Mouse (Mus musculus) adrenal gland, adult 8-10 months (tissue): ENCODE results near the gene Gtf2a1. TPM values are rescaled to one million over a fixed set of nuclear protein-coding genes. Genes with fewer than 3 reads are reported as not detected.
"Not testable (repeated sequence)": the region's sequence is repeated elsewhere in the genome, so short reads cannot be mapped to it uniquely, and the experiment has no call there.

Source experiments
- DNase-seq: peaks from one replicate; pipeline ENCODE4 v3.0.0; 2022
- total RNA-seq, 4 experiments: library from RNA; stranded (reverse); gene quantifications; 2 replicates each; pipeline ENCODE4 v1.2.4; 2022

The Gtf2a1 gene
- total RNA-seq, 4 experiments from 2014 or later = 41.1 to 48.8 (median 46.2) TPM

DNA sequence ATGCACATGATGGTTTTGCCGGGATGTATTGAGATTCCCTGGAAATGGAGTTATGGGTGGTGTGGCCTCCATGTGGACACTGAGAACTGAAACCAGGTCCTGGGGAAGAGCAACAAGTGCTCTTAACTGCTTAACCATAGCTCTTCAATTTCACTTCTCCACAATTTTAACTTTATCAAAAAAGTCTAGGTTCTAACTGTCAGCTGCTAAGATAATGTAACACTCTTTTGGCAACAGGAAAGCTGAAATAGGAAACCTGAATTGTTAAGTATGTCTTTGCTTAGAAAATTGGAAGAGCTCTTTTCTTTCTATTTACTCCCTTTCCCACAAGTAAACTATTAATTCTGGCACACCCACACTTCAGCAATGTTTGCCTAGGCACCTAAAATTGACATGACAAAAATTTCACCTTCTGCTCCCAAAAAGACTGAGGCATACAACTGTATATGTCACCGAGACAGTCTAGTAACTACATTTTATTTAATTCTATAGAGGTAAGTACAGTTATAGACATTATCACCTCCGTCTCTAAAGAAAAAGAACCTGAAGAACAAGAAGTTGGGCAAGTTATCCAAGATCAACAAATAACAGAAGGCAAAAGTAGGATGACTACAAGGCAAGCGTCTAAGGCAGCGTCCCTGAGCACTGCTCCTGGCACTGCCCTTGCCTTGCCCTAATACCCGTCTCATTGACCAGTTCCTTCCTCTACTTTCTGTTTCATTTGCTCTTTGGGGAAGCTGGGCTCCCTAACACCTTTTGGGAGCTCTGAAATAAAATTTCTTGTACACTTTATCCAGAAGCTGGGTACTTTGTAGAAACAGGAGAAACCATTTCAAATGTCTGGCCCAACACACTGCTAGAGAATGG, 8.8 kb downstream of the Gtf2a1 start:
- DNase-seq = no peak

DNA sequence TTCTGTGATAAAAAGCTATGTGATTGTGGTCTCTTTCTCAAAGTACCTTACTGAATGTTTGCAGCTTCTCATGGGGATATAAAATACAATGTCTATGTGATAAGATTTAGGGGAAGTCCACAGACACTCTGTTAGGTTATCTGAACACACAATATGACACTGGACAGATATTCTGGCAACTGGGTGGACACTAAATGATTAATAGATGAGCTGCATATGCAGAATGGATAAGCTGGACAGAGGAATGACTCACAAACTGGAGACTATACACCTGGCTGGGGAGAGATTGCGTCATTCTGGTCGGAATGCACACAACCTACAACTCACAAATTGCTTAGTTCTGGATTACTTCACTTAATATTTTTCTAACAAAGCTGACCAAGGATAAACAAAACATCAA, 10.6 kb downstream of the Gtf2a1 start:
- DNase-seq = no peak

DNA sequence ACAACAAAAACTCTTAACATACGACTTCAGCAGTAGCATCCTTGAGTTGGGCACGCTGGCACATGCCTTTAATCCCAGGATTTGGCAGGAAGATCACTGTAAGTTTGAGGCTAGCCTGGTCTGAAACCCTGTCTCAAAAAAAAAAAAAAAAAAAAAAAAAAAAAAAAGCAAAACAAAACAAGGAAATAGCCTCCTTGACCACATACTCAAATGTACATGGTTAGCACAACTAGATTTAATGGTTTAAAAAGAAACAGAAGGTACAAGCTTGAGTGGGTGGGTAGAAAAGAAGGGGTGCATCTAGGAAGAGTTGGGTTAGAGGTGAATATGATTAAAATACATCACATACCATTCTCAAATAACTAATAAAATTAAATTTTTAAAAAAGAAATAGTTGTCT, 18.6 kb downstream of the Gtf2a1 start:
- no peak for DNase-seq

DNA sequence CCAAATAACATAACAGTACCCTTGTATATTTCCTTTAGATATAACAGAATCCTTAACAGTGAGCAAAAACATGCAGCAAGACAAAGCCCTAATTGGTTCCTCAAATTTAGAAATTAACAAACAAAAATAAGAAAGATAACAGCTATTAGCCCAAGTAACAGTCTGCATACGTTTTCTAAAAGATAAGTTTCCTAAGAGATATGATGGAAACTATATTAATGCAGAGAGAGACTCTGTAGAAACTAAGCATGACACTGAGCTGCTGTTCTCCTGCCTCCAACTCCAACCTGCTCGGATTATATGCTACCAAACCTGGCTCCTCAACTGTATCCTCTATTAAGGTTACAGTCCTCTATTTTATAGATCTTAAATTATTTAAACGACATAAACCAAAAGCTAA, 21.0 kb downstream of the Gtf2a1 start:
- no peak for DNase-seq

GRCm38 (mm10) chr12:91567145-91567544, 23.1 kb downstream of the Gtf2a1 start:
- no peak for DNase-seq

- DNase-seq = not testable (repeated sequence)
Observed at GRCm38 (mm10) chr12:91558152-91558551, 32.1 kb downstream of the Gtf2a1 start.

DNA sequence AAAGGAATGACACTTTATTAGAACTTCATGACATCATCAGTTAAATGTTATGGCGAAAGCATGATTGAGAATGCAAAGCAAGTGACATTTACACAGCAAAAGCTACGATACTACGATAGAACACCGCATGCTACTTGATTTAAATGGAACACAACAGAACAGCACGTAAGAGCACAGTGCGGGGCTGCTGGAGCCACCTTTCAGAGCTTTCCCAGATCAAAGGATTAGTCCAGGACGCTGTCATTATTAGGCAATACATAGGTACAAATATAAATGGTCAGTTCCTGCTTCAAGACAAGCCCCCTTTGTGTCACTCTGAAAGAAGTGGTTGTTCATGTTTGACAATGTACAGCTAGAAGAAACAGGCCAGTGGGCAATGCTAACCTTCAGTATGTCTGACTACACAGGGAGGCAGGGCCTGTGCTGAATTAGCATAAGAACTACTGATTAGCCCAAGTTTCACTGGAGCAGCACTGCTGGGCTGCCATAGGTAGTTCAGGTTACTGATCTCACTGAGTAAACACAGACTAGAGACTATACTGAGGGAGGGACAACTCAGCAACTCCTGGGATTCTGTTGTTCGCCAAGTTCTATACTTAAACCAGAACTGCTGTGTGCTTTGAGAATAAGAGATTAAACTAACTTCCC, 32.8 kb downstream of the Gtf2a1 start:
- DNase-seq = not testable (repeated sequence)

GRCm38 (mm10) chr12:91551773-91552526, 38.3 kb downstream of the Gtf2a1 start:
- no peak for DNase-seq

- no peak for DNase-seq
Observed at GRCm38 (mm10) chr12:91549471-91549870, 40.8 kb downstream of the Gtf2a1 start.

- no peak for DNase-seq
Observed at GRCm38 (mm10) chr12:91540202-91540601, 50.1 kb downstream of the Gtf2a1 start.

DNA sequence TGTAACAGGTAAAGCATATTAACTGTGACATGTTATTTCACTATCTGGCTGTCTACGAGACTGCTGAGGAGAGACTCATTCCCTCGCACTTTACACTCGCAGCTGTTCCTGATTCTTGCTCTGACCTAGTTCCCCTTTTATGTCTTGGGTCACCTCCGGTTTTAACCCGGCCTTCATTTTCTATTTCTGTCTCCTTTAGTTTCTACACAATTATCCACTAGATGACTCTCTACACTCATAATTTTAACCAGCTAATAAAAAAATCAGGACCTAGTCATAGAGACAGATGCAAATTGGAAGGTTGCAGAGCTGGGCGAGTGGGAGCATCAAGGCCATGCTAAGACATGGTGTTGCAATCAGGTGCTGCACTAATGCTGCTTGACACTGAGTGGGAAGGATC, 55.8 kb downstream of the Gtf2a1 start:
- DNase-seq = no peak

GRCm38 (mm10) chr12:91523626-91524025, 66.7 kb downstream of the Gtf2a1 start:
- no peak for DNase-seq

- no peak for DNase-seq
Observed at GRCm38 (mm10) chr12:91517808-91518207, 72.5 kb downstream of the Gtf2a1 start.

- DNase-seq = no peak
Observed at GRCm38 (mm10) chr12:91513980-91514379, 76.3 kb downstream of the Gtf2a1 start.

DNA sequence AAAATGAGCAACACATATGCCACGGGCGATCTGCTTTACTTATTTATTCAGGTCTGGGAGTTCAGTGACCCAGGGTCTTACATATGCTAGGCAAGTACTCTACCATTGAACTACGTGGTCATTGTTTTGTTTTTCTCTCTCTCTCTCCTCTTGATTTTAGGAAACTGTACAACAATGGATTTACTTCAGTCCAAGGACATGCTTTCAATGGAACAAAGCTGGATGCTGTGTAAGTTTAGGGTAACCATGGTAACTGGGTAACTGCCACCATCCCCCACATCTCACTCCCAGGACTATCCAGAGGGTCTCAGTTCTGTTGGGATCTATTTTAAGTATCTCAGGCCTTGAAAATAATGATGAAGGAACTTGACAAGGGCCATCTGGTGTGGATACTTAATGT, 78.5 kb downstream of the Gtf2a1 start:
- no peak for DNase-seq

Other genes starting within 250 kb of the Gtf2a1 start
- gene Cep128, start 206.1 kb downstream of the Gtf2a1 start, total RNA-seq = 10 to 100 TPM in 1 of 4 experiments, 1 to 10 TPM in 3; 2.6 to 10.2 (median 3.9) TPM
- gene Tshr, start 205.9 kb downstream of the Gtf2a1 start, total RNA-seq = 10 to 100 TPM in 1 of 4 experiments, 1 to 10 TPM in 3; 3.0 to 14.1 (median 5.3) TPM
- 10 to 100 TPM in 1 of 4 experiments, 1 to 10 TPM in 3; 4.6 to 10.7 (median 7.1) TPM for gene Ston2, start 197.9 kb upstream of the Gtf2a1 start, total RNA-seq